Mouse (Mus musculus) lung, adult 2 months (tissue): ENCODE measurements around the gene Sult3a1.

ENCODE experiments used
- CTCF ChIP-seq: fragments of 200-500 bp; IDR thresholded peaks from 2 replicates; pipeline ENCODE4 v1.5.1; 2011; ENCODE audit warnings: mild to moderate bottlenecking, low read length, control low read depth; ENCODE audit not compliant: insufficient read depth
- POLR2A ChIP-seq: fragments of 200-500 bp; IDR thresholded peaks from 2 replicates; pipeline ENCODE4 v1.6.1; 2011; ENCODE audit warnings: low read depth, mild to moderate bottlenecking, control low read depth, low read length, borderline replicate concordance; ENCODE audit errors: extremely low read depth

GRCm38 (mm10) chr10:33857421-33857820 lies at the start of gene Sult3a1:
- TF ChIP-seq POLR2A (no peak), CTCF (no peak)
